ENCODE assay signal across 25 mouse cellular contexts in the genomic region with DNA sequence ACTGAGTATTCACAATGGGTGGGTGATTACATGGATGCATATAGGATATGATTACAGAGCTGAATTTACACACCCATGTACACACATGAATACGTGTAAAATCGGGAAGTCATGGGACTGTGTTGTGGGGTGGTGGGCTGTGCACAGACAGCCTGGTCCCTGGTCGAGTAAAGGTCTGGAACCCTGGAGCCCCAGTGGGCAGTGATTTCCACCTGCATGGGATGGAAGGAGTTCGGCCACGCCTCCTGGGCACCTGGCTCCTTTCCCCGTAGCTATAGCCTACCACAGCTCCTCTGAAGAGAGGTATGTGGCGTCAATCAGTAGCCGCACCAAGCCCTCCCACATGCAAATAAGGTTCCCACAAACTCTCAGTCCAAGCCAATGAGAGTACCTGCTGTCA. TPM values are rescaled to one million over a fixed set of nuclear protein-coding genes. Genes with fewer than 3 reads are reported as not detected.
"Had no signal": no experiment of that assay in that cellular context is flagged by ENCODE, and none has a peak within 500 bp of the region (broad histone marks: within the 10 kb centered on the region; RNA-seq: fewer than 3 reads in every experiment).

No protein-coding gene starts in this region.

- H3K4me1 ChIP-seq: midbrain, embryonic 10.5 days; midbrain, embryonic 12.5 days; midbrain, embryonic 15.5 days; neural tube, embryonic 13.5 days; neural tube, embryonic 15.5 days had no signal

- H3K27ac ChIP-seq: midbrain, embryonic 10.5 days; midbrain, embryonic 12.5 days; midbrain, embryonic 15.5 days; neural tube, embryonic 13.5 days; neural tube, embryonic 15.5 days had no signal

- H3K27me3 ChIP-seq: midbrain, embryonic 12.5 days; midbrain, embryonic 15.5 days; neural tube, embryonic 13.5 days; neural tube, embryonic 15.5 days had no signal

- H3K9me3 ChIP-seq: midbrain, embryonic 10.5 days; midbrain, embryonic 12.5 days; midbrain, embryonic 15.5 days; neural tube, embryonic 13.5 days; neural tube, embryonic 15.5 days had no signal

- H3K4me2 ChIP-seq: lung, embryonic 14.5 days; midbrain, embryonic 12.5 days; midbrain, embryonic 15.5 days; neural tube, embryonic 13.5 days; neural tube, embryonic 15.5 days had no signal

- H3K4me3 ChIP-seq: midbrain, embryonic 10.5 days; midbrain, embryonic 12.5 days; midbrain, embryonic 15.5 days; neural tube, embryonic 13.5 days; neural tube, embryonic 15.5 days had no signal

- ATAC-seq: midbrain, embryonic 15.5 days had no signal

- H3K36me3 ChIP-seq: midbrain, embryonic 10.5 days; midbrain, embryonic 12.5 days; midbrain, embryonic 15.5 days had no signal

- H3K9ac ChIP-seq: lung, embryonic 14.5 days; midbrain, embryonic 12.5 days; midbrain, embryonic 15.5 days; neural tube, embryonic 13.5 days; neural tube, embryonic 15.5 days had no signal

- DNase-seq: lung, adult 18-20 months; lung, embryonic 14.5 days; lung, postnatal 10 days; lung, postnatal 4 days; retina, postnatal 1 day; right cerebral cortex, adult 18-20 months; right cerebral cortex, postnatal 25 days; right cerebral cortex, postnatal 4 days; spleen, adult 18-20 months; thymus, adult 18-20 months; thymus, postnatal 14 days; thymus, postnatal 36 days had no signal

RNA-seq across cellular contexts. Expression of gene Ifitm7, which starts 30.6 kb away (rescaled TPM):
- total RNA-seq: megakaryocyte-erythroid progenitor cell, adult 5-6 weeks; monocyte, adult 5-6 weeks had no signal
- polyA plus RNA-seq: lung, embryonic 14.5 days; lung, embryonic 16.5 days; neural tube, embryonic 11.5 days; small intestine, adult 2 months; stomach, embryonic 14.5 days; thymus, postnatal 0 days had no signal

RNA-seq across cellular contexts. Expression of gene 2900011O08Rik, which starts 30.9 kb away (rescaled TPM):
- total RNA-seq: megakaryocyte, adult 5-6 weeks; megakaryocyte-erythroid progenitor cell, adult 5-6 weeks; monocyte, adult 5-6 weeks had no signal
